Mouse (Mus musculus) hindbrain, embryonic 11.5 days (tissue): Measurements from ENCODE around the gene A030005L19Rik. TPM values are rescaled to one million over a fixed set of nuclear protein-coding genes. Genes with fewer than 3 reads are reported as not detected.
"Not testable (repeated sequence)": the region's sequence is repeated elsewhere in the genome, so short reads cannot be mapped to it uniquely, and the experiment has no call there.

ENCODE experiments used
- ATAC-seq: fragments of 200-750 bp; cut with Nextera tagmentation; 2 replicates; pipeline ENCODE4 v1.8.0; 2017; ENCODE audit warnings: mild to moderate bottlenecking, moderate TSS enrichment, moderate library complexity; ENCODE audit not compliant: low FRiP score
- DNase-seq: peaks from one replicate; pipeline ENCODE4 v3.0.0-alpha.2; 2015; ENCODE audit warnings: low spot score
- H3K27ac ChIP-seq: fragments of 300-500 bp; sonication (generic); 2 replicates; pipeline ENCODE4 v1.5.1; 2014; ENCODE audit warnings: mild to moderate bottlenecking, low read depth, low read length
- H3K27me3 ChIP-seq: fragments of 300-500 bp; sonication (generic); 2 replicates; pipeline ENCODE4 v1.6.1; 2014; ENCODE audit warnings: mild to moderate bottlenecking, low read length, moderate library complexity, mixed read lengths; ENCODE audit not compliant: control insufficient read depth, insufficient read depth
- H3K36me3 ChIP-seq: fragments of 300-500 bp; sonication (generic); 2 replicates; pipeline ENCODE4 v1.6.1; 2014; ENCODE audit warnings: mild to moderate bottlenecking, low read length, moderate library complexity, mixed read lengths; ENCODE audit not compliant: control insufficient read depth, insufficient read depth
- H3K4me1 ChIP-seq: fragments of 300-500 bp; sonication (generic); replicated peaks from 2 replicates; pipeline ENCODE4 v1.6.1; 2014; ENCODE audit warnings: low read length, mixed read lengths; ENCODE audit not compliant: control insufficient read depth, insufficient read depth
- H3K4me2 ChIP-seq: fragments of 300-500 bp; sonication (generic); replicated peaks from 2 replicates; pipeline ENCODE4 v1.6.1; 2014; ENCODE audit warnings: mild to moderate bottlenecking, low read depth, low read length
- H3K4me3 ChIP-seq: fragments of 300-500 bp; sonication (generic); 2 replicates; pipeline ENCODE4 v1.5.1; 2014; ENCODE audit warnings: low read depth, low read length
- H3K9ac ChIP-seq: fragments of 300-500 bp; sonication (generic); 2 replicates; pipeline ENCODE4 v1.6.1; 2014; ENCODE audit warnings: low read depth, low read length
- H3K9me3 ChIP-seq: fragments of 300-500 bp; sonication (generic); 2 replicates; pipeline ENCODE4 v1.6.1; 2016; ENCODE audit warnings: low read length; ENCODE audit not compliant: control insufficient read depth
- WGBS: fragments of 180-500 bp; shearing (Covaris S2); extraction: QIAGEN DNeasy Blood & Tissue Kit; methylation state at CpG from one replicate; pipeline ENCODE4 v1.1.7; 2014; 5-methylcytosine and 5-hydroxymethylcytosine counted together
- polyA plus RNA-seq: library from polyadenylated mRNA; unstranded; fragments of >200 nt; fragmentation: Nextera tagmentation; extraction: Ambion mirVana; gene quantifications from 2 replicates; pipeline ENCODE4 v1.2.1, GENCODE M21; 2014

A030005L19Rik gene
- polyA plus RNA-seq: 0.20 TPM in 1 of 2 replicates, not detected in the other

- Histone ChIP-seq H3K9me3 (no peaks in the 10 kb centered on the region), H3K4me3 (no peak within 1 kb of the TSS), H3K4me1 (no peaks in the 10 kb centered on the region), H3K9ac (no peak within 1 kb of the TSS), H3K36me3 (no peaks in the 10 kb centered on the region), H3K4me2 (no peak within 1 kb of the TSS), H3K27me3 (no peaks in the 10 kb centered on the region), H3K27ac (no peak within 1 kb of the TSS)
- DNase-seq (no peak), ATAC-seq (no peak)
- WGBS: 89% methylated on average over 3 of the region's 3 CpGs
Observed at GRCm38 (mm10) chr1:82913025-82913424, at the start of gene A030005L19Rik. Gene A030005L19Rik (plus strand): TSS chr1:82913325.

DNA sequence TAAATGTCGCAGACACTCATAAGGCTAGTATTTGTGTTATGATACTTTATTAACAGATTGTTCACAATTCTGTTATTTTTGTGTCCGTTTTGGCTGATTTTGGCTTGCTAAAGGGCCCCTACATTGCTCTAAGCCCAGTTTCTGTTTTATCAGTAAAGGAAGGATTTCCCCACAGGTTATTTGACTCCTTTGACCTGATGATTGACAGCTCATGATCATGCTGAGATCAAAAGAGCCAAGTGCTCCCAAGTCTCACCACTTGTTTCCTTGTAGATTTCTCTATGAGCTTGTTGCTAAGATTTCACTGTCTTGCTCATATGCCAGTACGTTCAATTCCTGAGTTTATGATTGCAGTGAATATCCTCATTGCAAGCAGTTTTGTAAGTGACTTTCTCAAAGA, 42.9 kb upstream of the A030005L19Rik start:
- Histone ChIP-seq H3K4me1 (no peaks in the 10 kb centered on the region), H3K27me3 (no peaks in the 10 kb centered on the region), H3K9ac (no peak overlapping the region), H3K4me2 (no peak overlapping the region), H3K9me3 (no peaks in the 10 kb centered on the region), H3K36me3 (no peaks in the 10 kb centered on the region), H3K27ac (no peak overlapping the region), H3K4me3 (no peak overlapping the region)
- ATAC-seq (no peak), DNase-seq (no peak)
- 78% methylated on average over 3 of the region's 3 CpGs for WGBS

DNA sequence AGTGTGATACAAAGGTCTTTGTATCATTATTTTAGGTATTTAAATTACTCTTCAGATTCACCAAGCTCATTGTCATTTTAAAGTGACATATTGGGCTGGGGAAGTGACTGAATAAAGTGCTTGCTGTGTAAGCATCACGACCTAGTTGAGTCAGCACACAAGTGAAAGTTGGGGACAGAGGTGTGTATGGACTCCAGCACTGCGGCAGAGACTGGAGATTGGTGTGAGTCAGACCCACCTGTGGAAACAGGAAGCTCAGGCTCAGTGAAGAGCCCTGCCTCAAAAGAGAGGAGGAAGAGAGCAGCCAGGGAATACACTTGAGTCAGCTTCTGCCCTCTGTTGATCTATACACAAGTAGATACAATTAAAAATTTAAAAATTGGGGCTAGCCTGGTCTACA, 34.0 kb upstream of the A030005L19Rik start:
- H3K27ac ChIP-seq: no peak overlapping the region
- WGBS: 78% methylated on average over 2 of the region's 2 CpGs
- ATAC-seq (no peak), DNase-seq (no peak)
- no peaks in the 10 kb centered on the region for H3K27me3 ChIP-seq
- H3K9ac ChIP-seq: no peak overlapping the region
- H3K4me2 ChIP-seq: no peak overlapping the region
- no peaks in the 10 kb centered on the region for H3K9me3 ChIP-seq
- no peaks in the 10 kb centered on the region for H3K4me1 ChIP-seq
- H3K4me3 ChIP-seq: no peak overlapping the region
- 0 out of 2 replicates have a peak, but pooled peaks cover 2% of the 10 kb centered on the region for H3K36me3 ChIP-seq

- no peak overlapping the region for H3K4me2 ChIP-seq
- WGBS: 72% methylated on average over 8 of the region's 8 CpGs
- no peaks in the 10 kb centered on the region for H3K27me3 ChIP-seq
- DNase-seq (no peak), ATAC-seq (no peak)
- no peaks in the 10 kb centered on the region for H3K9me3 ChIP-seq
- no peaks in the 10 kb centered on the region for H3K4me1 ChIP-seq
- no peak overlapping the region for H3K27ac ChIP-seq
- H3K9ac ChIP-seq: no peak overlapping the region
- H3K36me3 ChIP-seq: 0 out of 2 replicates have a peak, but pooled peaks cover 2% of the 10 kb centered on the region
- no peak overlapping the region for H3K4me3 ChIP-seq
Observed at GRCm38 (mm10) chr1:82880196-82880595, 32.9 kb upstream of the A030005L19Rik start.

DNA sequence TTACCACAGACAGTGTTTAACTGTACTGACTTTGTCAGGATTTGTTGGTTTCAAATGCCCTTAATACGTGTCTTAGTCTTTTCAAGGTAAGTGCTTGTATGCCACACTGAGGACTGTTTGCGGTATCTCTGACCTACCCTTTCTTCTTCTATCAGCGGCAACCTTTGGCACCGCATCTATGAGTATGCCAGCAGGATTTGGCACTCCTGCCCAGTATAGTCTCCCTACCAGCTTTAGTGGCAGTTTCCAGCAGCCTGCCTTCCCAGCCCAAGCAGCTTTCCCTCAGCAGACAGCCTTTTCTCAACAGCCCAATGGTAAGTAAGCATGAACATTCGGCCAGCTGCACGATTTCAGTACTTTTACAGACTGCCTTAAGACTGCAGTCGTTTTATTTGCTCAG, 19.9 kb upstream of the A030005L19Rik start:
- H3K36me3 ChIP-seq: peaks cover 2% of the 10 kb centered on the region; the same call in 1 of the 2 replicates
- DNase-seq: no peak
- H3K27me3 ChIP-seq: no peaks in the 10 kb centered on the region
- H3K4me2 ChIP-seq: no peak overlapping the region
- ATAC-seq: no peak
- H3K9ac ChIP-seq: no peak overlapping the region
- H3K27ac ChIP-seq: no peak overlapping the region
- no peak overlapping the region for H3K4me3 ChIP-seq
- no peaks in the 10 kb centered on the region for H3K9me3 ChIP-seq
- no peaks in the 10 kb centered on the region for H3K4me1 ChIP-seq
- 92% methylated on average over 7 of the region's 7 CpGs for WGBS

- Histone ChIP-seq H3K4me3 (no peak overlapping the region), H3K27me3 (no peaks in the 10 kb centered on the region), H3K9me3 (no peaks in the 10 kb centered on the region), H3K4me2 (no peak overlapping the region), H3K9ac (no peak overlapping the region), H3K4me1 (no peaks in the 10 kb centered on the region), H3K27ac (no peak overlapping the region), H3K36me3 (peaks cover 7% of the 10 kb centered on the region)
- 100% methylated on average over 1 of the region's 1 CpGs for WGBS
- ATAC-seq: no peak
- no peak for DNase-seq
Observed at GRCm38 (mm10) chr1:82900567-82900966, 12.6 kb upstream of the A030005L19Rik start.

GRCm38 (mm10) chr1:82901201-82901600, 11.9 kb upstream of the A030005L19Rik start:
- H3K9me3 ChIP-seq: no peaks in the 10 kb centered on the region
- no peaks in the 10 kb centered on the region for H3K27me3 ChIP-seq
- no peak overlapping the region for H3K9ac ChIP-seq
- ATAC-seq (no peak), DNase-seq (no peak)
- WGBS: 92% methylated on average over 3 of the region's 3 CpGs
- H3K36me3 ChIP-seq: peaks cover 7% of the 10 kb centered on the region
- H3K4me3 ChIP-seq: no peak overlapping the region
- H3K4me1 ChIP-seq: no peaks in the 10 kb centered on the region
- no peak overlapping the region for H3K4me2 ChIP-seq
- H3K27ac ChIP-seq: no peak overlapping the region

- Histone ChIP-seq H3K4me3 (no peak overlapping the region), H3K27ac (0 out of 2 replicates have a peak overlapping the region, but pooled peaks have one; percentile 10), H3K4me2 (no peak overlapping the region), H3K9me3 (no peaks in the 10 kb centered on the region), H3K36me3 (peaks cover 5% of the 10 kb centered on the region; the same call in 1 of the 2 replicates), H3K27me3 (no peaks in the 10 kb centered on the region), H3K9ac (no peak overlapping the region), H3K4me1 (no peaks in the 10 kb centered on the region)
- peak; percentile 21 for DNase-seq
- peak; percentile 33; the same call in 1 of the 2 replicates for ATAC-seq
- WGBS: 68% methylated on average over 3 of the region's 3 CpGs
Observed at GRCm38 (mm10) chr1:82905886-82906285, 7.2 kb upstream of the A030005L19Rik start.

GRCm38 (mm10) chr1:82913434-82913833, 309 bp downstream of the A030005L19Rik start:
- 97% methylated on average over 5 of the region's 5 CpGs for WGBS
- DNase-seq, H3K4me2 ChIP-seq, H3K9me3 ChIP-seq, H3K27ac ChIP-seq, H3K27me3 ChIP-seq, H3K36me3 ChIP-seq, H3K4me3 ChIP-seq, ATAC-seq, H3K9ac ChIP-seq, H3K4me1 ChIP-seq: not testable (repeated sequence)
